Mouse (Mus musculus): ENCODE measurements around the gene Foxp2. TPM values are rescaled to one million over a fixed set of nuclear protein-coding genes. Genes with fewer than 3 reads are reported as not detected.

Foxp2 gene
- polyA plus RNA-seq, 1 experiment from 2014 or later, result 87.5 TPM

GRCm38 (mm10) chr6:15294081-15294480 lies 392.9 kb downstream of the Foxp2 start:
- Histone ChIP-seq H3K27ac (no peak overlapping the region), H3K4me2 (no peak overlapping the region), H3K9ac (no peak overlapping the region), H3K27me3 (no peaks in the 10 kb centered on the region), H3K4me1 (no peaks in the 10 kb centered on the region), H3K9me3 (no peaks in the 10 kb centered on the region), H3K36me3 (no peaks in the 10 kb centered on the region), H3K4me3 (no peak overlapping the region)
- ATAC-seq (ENCODE audit: borderline replicate concordance, extremely low read depth, low FRiP score, low TSS enrichment), result no peak
- whole genome bisulfite sequencing, result 73% methylated on average over 5 of the region's 5 CpGs

GRCm38 (mm10) chr6:15299279-15299678 lies 398.1 kb downstream of the Foxp2 start:
- H3K4me3 ChIP-seq, result no peak overlapping the region
- 22% methylated on average over 1 of the region's 1 CpGs for WGBS
- no peaks in the 10 kb centered on the region for H3K36me3 ChIP-seq
- H3K27ac ChIP-seq, result no peak overlapping the region
- H3K4me2 ChIP-seq, result no peak overlapping the region
- peak; percentile 75 for ATAC-seq (ENCODE audit: borderline replicate concordance, extremely low read depth, low FRiP score, low TSS enrichment)
- no peaks in the 10 kb centered on the region for H3K9me3 ChIP-seq
- H3K9ac ChIP-seq, result no peak overlapping the region
- H3K27me3 ChIP-seq, result no peaks in the 10 kb centered on the region
- H3K4me1 ChIP-seq, result no peaks in the 10 kb centered on the region

- Histone ChIP-seq H3K9ac (no peak overlapping the region), H3K27ac (no peak overlapping the region), H3K36me3 (no peaks in the 10 kb centered on the region), H3K27me3 (no peaks in the 10 kb centered on the region), H3K4me1 (no peaks in the 10 kb centered on the region), H3K9me3 (no peaks in the 10 kb centered on the region), H3K4me2 (no peak overlapping the region), H3K4me3 (no peak overlapping the region)
- ATAC-seq (ENCODE audit: borderline replicate concordance, extremely low read depth, low FRiP score, low TSS enrichment), result no peak
- WGBS, result 61% methylated on average over 5 of the region's 5 CpGs
Measured at GRCm38 (mm10) chr6:15310671-15311070, 409.5 kb downstream of the Foxp2 start.

GRCm38 (mm10) chr6:15316948-15317347 lies 415.8 kb downstream of the Foxp2 start:
- H3K4me3 ChIP-seq, result no peak overlapping the region
- WGBS, result 80% methylated on average over 2 of the region's 2 CpGs
- no peak for ATAC-seq (ENCODE audit: borderline replicate concordance, extremely low read depth, low FRiP score, low TSS enrichment)
- H3K36me3 ChIP-seq, result no peaks in the 10 kb centered on the region
- H3K9me3 ChIP-seq, result no peaks in the 10 kb centered on the region
- no peak overlapping the region for H3K4me2 ChIP-seq
- no peak overlapping the region for H3K9ac ChIP-seq
- H3K4me1 ChIP-seq, result 0 out of 2 replicates have a peak, but pooled peaks cover 3% of the 10 kb centered on the region
- H3K27me3 ChIP-seq, result no peaks in the 10 kb centered on the region
- H3K27ac ChIP-seq, result no peak overlapping the region

GRCm38 (mm10) chr6:15318343-15318742 lies 417.2 kb downstream of the Foxp2 start:
- Histone ChIP-seq H3K27ac (no peak overlapping the region), H3K9ac (no peak overlapping the region), H3K4me2 (no peak overlapping the region), H3K4me1 (0 out of 2 replicates have a peak, but pooled peaks cover 3% of the 10 kb centered on the region), H3K9me3 (no peaks in the 10 kb centered on the region), H3K36me3 (no peaks in the 10 kb centered on the region), H3K27me3 (no peaks in the 10 kb centered on the region), H3K4me3 (no peak overlapping the region)
- no peak for ATAC-seq (ENCODE audit: borderline replicate concordance, extremely low read depth, low FRiP score, low TSS enrichment)
- 86% methylated on average over 2 of the region's 2 CpGs for WGBS

- H3K27ac ChIP-seq, result peak overlapping the region; percentile 53; the same call in 1 of the 2 replicates
- 52% methylated on average over 2 of the region's 2 CpGs for WGBS
- H3K4me1 ChIP-seq, result 0 out of 2 replicates have a peak, but pooled peaks cover 3% of the 10 kb centered on the region
- no peaks in the 10 kb centered on the region for H3K9me3 ChIP-seq
- H3K4me2 ChIP-seq, result no peak overlapping the region
- no peak overlapping the region for H3K4me3 ChIP-seq
- H3K27me3 ChIP-seq, result no peaks in the 10 kb centered on the region
- ATAC-seq (ENCODE audit: borderline replicate concordance, extremely low read depth, low FRiP score, low TSS enrichment), result no peak
- H3K9ac ChIP-seq, result no peak overlapping the region
- H3K36me3 ChIP-seq, result no peaks in the 10 kb centered on the region
Measured at GRCm38 (mm10) chr6:15321551-15321974, 420.4 kb downstream of the Foxp2 start.

GRCm38 (mm10) chr6:15323099-15323498 lies 421.9 kb downstream of the Foxp2 start:
- H3K27ac ChIP-seq, result no peak overlapping the region
- ATAC-seq (ENCODE audit: borderline replicate concordance, extremely low read depth, low FRiP score, low TSS enrichment), result no peak
- no peaks in the 10 kb centered on the region for H3K9me3 ChIP-seq

GRCm38 (mm10) chr6:15347705-15348104 lies 446.6 kb downstream of the Foxp2 start:
- Histone ChIP-seq H3K27me3 (no peaks in the 10 kb centered on the region), H3K36me3 (no peaks in the 10 kb centered on the region), H3K4me1 (no peaks in the 10 kb centered on the region), H3K9ac (no peak overlapping the region), H3K27ac (no peak overlapping the region), H3K9me3 (no peaks in the 10 kb centered on the region), H3K4me3 (no peak overlapping the region), H3K4me2 (no peak overlapping the region)
- WGBS, result 82% methylated on average over 3 of the region's 3 CpGs
- ATAC-seq (ENCODE audit: borderline replicate concordance, extremely low read depth, low FRiP score, low TSS enrichment), result no peak

More at GRCm38 (mm10) chr6:15323099-15323498, 421.9 kb downstream of the Foxp2 start:
- Histone ChIP-seq H3K36me3 (no peaks in the 10 kb centered on the region), H3K9ac (no peak overlapping the region), H3K4me1 (0 out of 2 replicates have a peak, but pooled peaks cover 3% of the 10 kb centered on the region), H3K4me2 (no peak overlapping the region), H3K27me3 (no peaks in the 10 kb centered on the region), H3K4me3 (no peak overlapping the region)

GRCm38 (mm10) chr6:15355852-15356251 lies 454.7 kb downstream of the Foxp2 start:
- Histone ChIP-seq H3K27me3 (no peaks in the 10 kb centered on the region), H3K9ac (no peak overlapping the region), H3K27ac (no peak overlapping the region), H3K4me3 (no peak overlapping the region), H3K9me3 (no peaks in the 10 kb centered on the region), H3K36me3 (no peaks in the 10 kb centered on the region), H3K4me2 (no peak overlapping the region), H3K4me1 (no peaks in the 10 kb centered on the region)
- ATAC-seq (ENCODE audit: borderline replicate concordance, extremely low read depth, low FRiP score, low TSS enrichment), result no peak
- 78% methylated on average over 4 of the region's 4 CpGs for WGBS

- Histone ChIP-seq H3K27me3 (no peaks in the 10 kb centered on the region), H3K4me3 (no peak overlapping the region), H3K27ac (no peak overlapping the region), H3K36me3 (no peaks in the 10 kb centered on the region), H3K9ac (no peak overlapping the region), H3K4me2 (no peak overlapping the region), H3K4me1 (no peaks in the 10 kb centered on the region), H3K9me3 (no peaks in the 10 kb centered on the region; the same call in 1 of the 2 replicates)
- WGBS, result 41% methylated on average over 8 of the region's 8 CpGs
- ATAC-seq (ENCODE audit: borderline replicate concordance, extremely low read depth, low FRiP score, low TSS enrichment), result no peak
Measured at GRCm38 (mm10) chr6:15370281-15370680, 469.1 kb downstream of the Foxp2 start.

GRCm38 (mm10) chr6:15370827-15371226 lies 469.7 kb downstream of the Foxp2 start:
- ATAC-seq (ENCODE audit: borderline replicate concordance, extremely low read depth, low FRiP score, low TSS enrichment), result no peak
- no peaks in the 10 kb centered on the region for H3K4me1 ChIP-seq
- H3K9ac ChIP-seq, result no peak overlapping the region
- H3K9me3 ChIP-seq, result no peaks in the 10 kb centered on the region; the same call in 1 of the 2 replicates
- H3K27me3 ChIP-seq, result no peaks in the 10 kb centered on the region
- no peaks in the 10 kb centered on the region for H3K36me3 ChIP-seq
- H3K4me2 ChIP-seq, result no peak overlapping the region
- no peak overlapping the region for H3K27ac ChIP-seq
- 80% methylated on average over 4 of the region's 4 CpGs for WGBS
- H3K4me3 ChIP-seq, result no peak overlapping the region

- no peaks in the 10 kb centered on the region for H3K36me3 ChIP-seq
- H3K9ac ChIP-seq, result no peak overlapping the region
- no peak overlapping the region for H3K27ac ChIP-seq
- H3K4me2 ChIP-seq, result no peak overlapping the region
- no peaks in the 10 kb centered on the region for H3K4me1 ChIP-seq
- 0 out of 2 replicates have a peak, but pooled peaks have one; percentile 49 for ATAC-seq (ENCODE audit: borderline replicate concordance, extremely low read depth, low FRiP score, low TSS enrichment)
- whole genome bisulfite sequencing, result 46% methylated on average over 3 of the region's 3 CpGs
- H3K4me3 ChIP-seq, result no peak overlapping the region
- H3K27me3 ChIP-seq, result no peaks in the 10 kb centered on the region
- no peaks in the 10 kb centered on the region for H3K9me3 ChIP-seq
Measured at GRCm38 (mm10) chr6:15373621-15374020, 472.5 kb downstream of the Foxp2 start.

GRCm38 (mm10) chr6:15378261-15378660 lies 477.1 kb downstream of the Foxp2 start:
- H3K4me1 ChIP-seq, result no peaks in the 10 kb centered on the region
- no peaks in the 10 kb centered on the region for H3K36me3 ChIP-seq
- H3K9ac ChIP-seq, result no peak overlapping the region
- H3K4me2 ChIP-seq, result no peak overlapping the region
- no peak overlapping the region for H3K4me3 ChIP-seq
- no peaks in the 10 kb centered on the region for H3K27me3 ChIP-seq
- ATAC-seq (ENCODE audit: borderline replicate concordance, extremely low read depth, low FRiP score, low TSS enrichment), result no peak
- 41% methylated on average over 5 of the region's 5 CpGs for WGBS
- H3K9me3 ChIP-seq, result no peaks in the 10 kb centered on the region
- H3K27ac ChIP-seq, result no peak overlapping the region

Data from lung, embryonic 15.5 days (tissue).